Mouse (Mus musculus) gonadal fat pad, adult 2 months (tissue): ENCODE measurements around the gene Slitrk2. TPM values are rescaled to one million over a fixed set of nuclear protein-coding genes. Genes with fewer than 3 reads are reported as not detected.

Experiments
- DNase-seq: peaks from one replicate; pipeline ENCODE4 v3.0.0-alpha.2; 2012; ENCODE audit warnings: low read depth
- polyA plus RNA-seq: library from polyadenylated mRNA; depleted of rRNA; stranded (reverse); fragments of >200 nt; gene quantifications from 2 replicates; pipeline ENCODE4 v1.2.3, GENCODE M21; 2012; rRNA removed

Slitrk2 gene
- polyA plus RNA-seq, result 0.05 TPM in 2 replicates

- DNase-seq, result no peak
Measured at GRCm38 (mm10) chrX:66648911-66649620, at the start of gene Slitrk2. Gene Slitrk2, plus strand, starts transcription at chrX:66649318.

DNA sequence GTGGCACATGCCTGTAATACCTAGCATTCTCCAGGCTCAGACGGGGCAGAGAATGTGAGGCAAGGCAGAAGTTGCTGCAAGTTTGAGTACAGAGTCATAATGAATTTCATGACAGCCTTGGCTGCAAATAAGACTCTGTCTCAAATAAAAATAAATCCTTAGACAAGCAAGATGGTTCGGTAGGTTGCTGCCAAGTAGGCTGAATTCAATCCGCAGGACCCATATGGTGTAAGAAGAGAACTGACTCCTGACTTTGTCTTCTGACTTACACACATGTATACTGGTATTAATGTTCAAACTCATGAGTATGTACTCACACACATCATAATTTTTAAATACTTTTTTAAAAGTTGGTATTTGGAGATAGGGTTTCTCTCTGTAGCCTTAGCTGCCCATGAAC lies 43.6 kb upstream of the Slitrk2 start:
- DNase-seq, result no peak

DNA sequence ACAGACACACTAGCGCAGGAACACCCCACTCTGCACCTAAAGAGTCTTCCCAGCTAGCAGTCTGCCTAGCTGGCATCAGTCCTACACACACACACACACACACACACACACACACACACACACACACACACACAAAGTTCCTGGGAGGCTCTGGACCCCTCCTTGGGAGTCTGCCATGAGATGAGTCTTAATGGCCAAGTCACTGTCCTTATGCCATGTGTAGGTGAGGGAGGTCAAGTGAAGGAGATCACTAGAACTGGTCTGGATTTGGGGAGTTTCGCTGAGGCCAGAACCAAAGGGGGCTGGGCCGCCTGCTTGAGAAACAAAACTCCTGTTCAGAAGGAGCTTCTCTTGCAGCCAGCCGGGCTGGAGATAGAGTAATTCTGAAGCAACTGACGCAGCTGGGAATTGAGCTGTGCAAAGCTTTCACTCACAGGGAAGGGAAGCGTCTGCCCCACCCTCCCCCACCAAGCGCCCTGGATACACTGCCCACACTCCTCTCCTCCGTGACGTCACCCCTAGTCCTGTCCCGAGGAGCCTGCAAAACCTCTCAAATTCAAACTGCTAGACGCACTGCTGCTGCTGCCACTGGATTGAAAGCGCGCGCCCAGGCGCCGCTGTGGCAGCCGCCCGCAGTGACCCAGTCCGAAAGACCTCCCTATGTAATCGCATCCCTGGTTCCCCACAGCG lies 3.5 kb downstream of the Slitrk2 start:
- DNase-seq, result no peak

GRCm38 (mm10) chrX:66657365-66657764 lies 8.2 kb downstream of the Slitrk2 start:
- DNase-seq, result no peak

GRCm38 (mm10) chrX:66676959-66677358 lies 27.8 kb downstream of the Slitrk2 start:
- no peak for DNase-seq

GRCm38 (mm10) chrX:66678646-66679045 lies 29.5 kb downstream of the Slitrk2 start:
- peak; percentile 5 for DNase-seq
